Mouse (Mus musculus): ENCODE results near the gene Klhl26. TPM values are rescaled to one million over a fixed set of nuclear protein-coding genes. Genes with fewer than 3 reads are reported as not detected.

Gene Klhl26
- polyA plus RNA-seq, 1 experiment from 2014 or later: 28.2 TPM

DNA sequence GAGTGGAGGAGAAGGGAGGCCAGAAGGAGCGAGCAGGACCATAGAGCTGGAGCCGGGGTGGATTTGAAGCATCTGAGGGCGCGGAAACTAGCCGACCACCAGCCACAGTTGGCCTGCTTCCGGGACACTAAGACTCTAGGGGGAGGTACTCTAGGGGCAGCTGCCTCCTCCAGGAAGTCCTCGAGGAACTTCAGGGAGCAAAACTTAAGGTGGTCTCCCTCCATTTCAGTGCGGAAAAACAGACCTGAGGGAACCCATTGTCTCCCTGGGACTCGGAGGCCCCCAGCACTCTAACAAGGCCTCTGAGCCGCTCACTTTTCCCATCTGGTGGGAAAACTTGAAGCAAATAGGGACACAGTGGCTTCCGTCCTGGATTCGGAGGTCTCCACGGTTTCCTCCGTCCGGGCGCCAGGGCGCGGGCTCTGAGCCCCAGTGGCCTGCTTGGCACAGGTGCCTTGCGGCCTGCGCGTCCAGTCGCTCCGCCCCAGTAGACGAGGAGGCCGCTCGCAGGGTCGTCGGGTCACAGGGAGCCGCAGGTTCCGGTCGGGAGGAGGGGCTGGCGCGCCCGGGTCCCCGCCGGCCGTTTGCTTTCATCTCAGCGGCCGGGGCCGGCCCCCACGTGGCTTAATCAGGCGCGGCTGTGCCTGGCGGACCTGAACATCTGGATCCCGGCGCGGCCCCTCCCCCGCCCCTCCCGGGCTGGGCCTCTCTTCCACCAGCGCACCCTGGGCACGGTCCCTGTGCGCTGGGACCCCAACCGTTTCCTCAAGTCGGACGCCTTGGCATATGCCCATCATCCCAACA is 11.4 kb upstream of the Klhl26 start:
- peak overlapping the region; percentile 55; the same call in 1 of the 2 replicates for H3K27ac ChIP-seq
- 3% methylated on average over 52 of the region's 55 CpGs for WGBS
- peak overlapping the region; percentile 74 for H3K4me2 ChIP-seq
- peaks cover 65% of the 10 kb centered on the region for H3K4me1 ChIP-seq
- H3K27me3 ChIP-seq: peaks cover 79% of the 10 kb centered on the region
- peak overlapping the region; percentile 64 for H3K9ac ChIP-seq
- peak overlapping the region; percentile 37 for H3K4me3 ChIP-seq
- no peaks in the 10 kb centered on the region for H3K9me3 ChIP-seq
- ATAC-seq (ENCODE audit: insufficient number of reproducible peaks, insufficient read depth, low FRiP score, low TSS enrichment, low read depth): 0 out of 2 replicates have a peak, but pooled peaks have one; percentile 18
- no peaks in the 10 kb centered on the region for H3K36me3 ChIP-seq

DNA sequence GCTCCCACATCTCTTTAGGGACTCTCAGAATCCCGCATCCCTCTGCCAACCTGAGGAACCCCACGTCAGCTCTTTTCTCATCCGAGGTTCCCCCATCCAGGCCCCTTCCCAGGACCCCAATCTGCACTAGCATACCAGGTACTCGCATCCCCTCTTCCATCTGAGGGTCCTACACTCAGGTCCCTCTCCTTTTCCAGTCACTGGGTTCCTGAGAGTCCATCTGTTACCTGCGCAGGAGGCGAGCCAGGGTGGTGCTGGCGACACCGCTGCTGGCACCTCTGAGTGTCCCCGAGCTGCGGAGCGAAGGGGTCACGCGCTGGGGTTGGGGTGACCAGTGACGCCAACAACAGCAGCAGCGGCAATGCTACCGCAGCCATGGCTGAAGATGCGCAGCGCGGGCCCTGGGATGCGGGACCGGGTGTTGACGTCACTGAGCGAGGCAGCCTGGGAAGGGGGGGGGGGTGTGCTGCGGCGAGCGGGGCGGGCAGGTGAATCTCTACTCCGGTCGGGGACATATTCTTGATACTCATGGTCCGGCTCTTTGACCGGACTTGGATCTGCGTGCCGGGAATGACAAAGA is 10.3 kb upstream of the Klhl26 start, which contains the start of gene Tmem59l:
Tmem59l (minus strand) TSS at position 418 of the 580 bp plus-strand sequence.
- Histone ChIP-seq H3K9ac (peak within 1 kb of the TSS; percentile 67), H3K4me2 (peak within 1 kb of the TSS; percentile 74), H3K4me3 (peak within 1 kb of the TSS; percentile 44), H3K4me1 (peaks cover 57% of the 10 kb centered on the region), H3K36me3 (no peaks in the 10 kb centered on the region), H3K27ac (peak within 1 kb of the TSS; percentile 55; the same call in 1 of the 2 replicates), H3K27me3 (peaks cover 67% of the 10 kb centered on the region), H3K9me3 (no peaks in the 10 kb centered on the region)
- no peak for ATAC-seq (ENCODE audit: insufficient number of reproducible peaks, insufficient read depth, low FRiP score, low TSS enrichment, low read depth)
- 4% methylated on average over 33 of the region's 33 CpGs for WGBS

DNA sequence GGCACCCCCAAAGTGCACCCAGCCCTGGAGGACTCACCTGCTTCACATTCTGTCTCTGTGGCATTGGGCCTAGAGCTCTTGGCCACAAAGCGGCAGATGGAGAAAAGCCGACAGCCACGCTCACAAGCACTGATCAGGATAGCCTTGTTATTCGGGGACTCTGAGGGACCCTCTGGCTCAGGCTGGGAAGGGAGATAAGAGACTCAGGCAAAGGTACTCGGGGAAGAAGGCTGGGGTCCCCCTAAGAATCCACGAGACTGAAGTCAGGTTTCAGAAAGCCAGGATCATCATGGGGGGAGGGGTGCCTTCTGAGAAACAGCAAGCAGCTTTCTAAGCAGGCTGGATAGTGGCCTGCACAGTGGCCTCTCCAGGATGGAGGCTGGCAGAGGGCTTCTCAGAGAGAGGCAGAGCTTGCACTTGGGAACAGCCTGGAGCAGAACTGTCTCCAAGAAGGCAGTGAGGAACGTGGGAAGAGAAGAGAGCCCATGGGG is 9.5 kb upstream of the Klhl26 start:
- H3K4me2 ChIP-seq: peak overlapping the region; percentile 74; the same call in 1 of the 2 replicates
- peak overlapping the region; percentile 67; the same call in 1 of the 2 replicates for H3K9ac ChIP-seq
- peak overlapping the region; percentile 44; the same call in 1 of the 2 replicates for H3K4me3 ChIP-seq
- no peaks in the 10 kb centered on the region for H3K36me3 ChIP-seq
- peaks cover 59% of the 10 kb centered on the region for H3K27me3 ChIP-seq
- ATAC-seq (ENCODE audit: insufficient number of reproducible peaks, insufficient read depth, low FRiP score, low TSS enrichment, low read depth): no peak
- H3K27ac ChIP-seq: no peak overlapping the region
- WGBS: 50% methylated on average over 7 of the region's 7 CpGs
- H3K9me3 ChIP-seq: no peaks in the 10 kb centered on the region
- H3K4me1 ChIP-seq: peaks cover 49% of the 10 kb centered on the region

DNA sequence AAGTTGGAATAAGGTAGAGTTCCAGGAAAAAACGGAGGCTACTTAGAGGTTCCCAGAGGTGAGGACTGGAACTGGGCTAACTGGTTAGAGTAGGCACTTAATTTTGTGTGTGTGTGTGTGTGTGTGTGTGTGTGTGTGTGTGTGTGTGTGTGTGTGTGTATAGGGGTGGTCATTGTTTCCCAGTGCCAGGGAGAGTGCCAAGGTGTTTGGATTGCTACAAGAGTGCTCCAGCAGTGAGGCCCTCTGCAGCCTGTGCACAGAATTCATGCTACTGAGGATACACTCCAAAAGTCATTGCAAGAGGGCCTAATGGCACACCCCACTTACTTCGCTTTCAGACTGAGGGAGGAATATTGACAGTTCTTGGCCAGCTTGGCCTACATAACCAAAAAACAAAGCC is 6.2 kb upstream of the Klhl26 start:
- H3K4me3 ChIP-seq: no peak overlapping the region
- H3K27ac ChIP-seq: no peak overlapping the region
- no peaks in the 10 kb centered on the region for H3K9me3 ChIP-seq
- peaks cover 16% of the 10 kb centered on the region for H3K4me1 ChIP-seq
- H3K9ac ChIP-seq: no peak overlapping the region
- no peak for ATAC-seq (ENCODE audit: insufficient number of reproducible peaks, insufficient read depth, low FRiP score, low TSS enrichment, low read depth)
- peaks cover 27% of the 10 kb centered on the region for H3K27me3 ChIP-seq
- 62% methylated on average over 2 of the region's 2 CpGs for WGBS
- no peaks in the 10 kb centered on the region for H3K36me3 ChIP-seq
- H3K4me2 ChIP-seq: no peak overlapping the region

DNA sequence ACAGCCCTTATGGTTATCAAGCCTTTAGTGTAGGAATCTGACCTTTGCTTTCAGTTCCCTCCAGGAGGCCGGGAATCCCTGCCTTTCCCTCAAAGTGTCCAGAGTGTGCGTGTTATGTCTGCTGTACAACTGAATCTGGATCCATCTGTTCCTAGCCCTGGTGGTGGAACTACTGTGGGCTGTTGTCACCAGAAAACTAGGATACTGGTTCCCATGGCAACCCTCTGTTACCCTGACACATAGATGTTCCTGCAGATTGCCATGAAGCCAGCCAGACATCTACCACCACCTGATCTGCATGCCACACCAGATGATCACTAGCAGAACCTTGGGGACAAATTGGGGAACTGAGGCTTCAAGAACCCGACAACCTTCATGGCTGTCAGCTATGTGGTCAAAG is 5.1 kb upstream of the Klhl26 start:
- 80% methylated on average over 3 of the region's 3 CpGs for WGBS
- Histone ChIP-seq H3K9ac (no peak overlapping the region), H3K4me2 (no peak overlapping the region), H3K27me3 (peaks cover 20% of the 10 kb centered on the region), H3K36me3 (no peaks in the 10 kb centered on the region), H3K4me3 (no peak overlapping the region), H3K4me1 (peaks cover 9% of the 10 kb centered on the region), H3K9me3 (no peaks in the 10 kb centered on the region), H3K27ac (no peak overlapping the region)
- ATAC-seq (ENCODE audit: insufficient number of reproducible peaks, insufficient read depth, low FRiP score, low TSS enrichment, low read depth): no peak

DNA sequence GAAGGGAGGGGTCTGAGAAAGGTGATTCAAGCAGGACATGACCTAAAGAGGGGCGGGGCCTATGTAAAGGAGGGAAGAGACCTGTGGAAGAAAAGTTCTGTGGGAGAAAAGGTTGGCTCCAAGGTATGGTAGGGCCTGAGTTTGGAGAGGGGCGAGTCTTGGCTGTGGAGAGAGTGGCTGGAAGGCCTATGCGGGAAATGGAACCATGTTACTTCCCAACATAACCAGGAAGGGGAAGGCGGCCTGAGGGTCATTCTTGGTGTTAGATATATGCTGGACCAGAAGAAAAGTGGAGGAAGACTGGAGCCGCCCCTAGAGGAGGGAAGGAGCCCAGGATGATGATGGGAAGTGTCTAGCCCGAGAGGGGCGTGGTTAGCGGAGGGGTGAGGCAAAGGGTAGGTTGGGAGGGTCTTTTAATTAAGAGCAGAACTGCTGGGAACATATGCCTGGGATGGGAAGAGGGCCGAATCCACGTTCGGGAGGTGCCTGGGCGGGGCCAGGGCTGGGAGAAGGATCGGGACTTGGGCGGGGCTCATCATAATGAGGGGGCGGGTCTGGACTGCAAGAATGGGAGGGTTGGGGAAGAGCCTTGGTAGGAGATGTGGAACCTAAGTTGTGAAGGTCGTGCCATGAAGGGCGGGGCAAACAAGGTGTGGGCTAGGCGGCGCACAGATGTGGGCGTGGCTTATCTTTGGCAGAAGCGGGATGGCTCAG is 658 bp upstream of the Klhl26 start:
- no peaks in the 10 kb centered on the region for H3K9me3 ChIP-seq
- 4% methylated on average over 21 of the region's 21 CpGs for WGBS
- peak overlapping the region; percentile 55 for H3K27ac ChIP-seq
- H3K4me3 ChIP-seq: peak overlapping the region; percentile 91
- 0 out of 2 replicates have a peak overlapping the region, but pooled peaks have one; percentile 95 for H3K9ac ChIP-seq
- peak overlapping the region; percentile 88 for H3K4me2 ChIP-seq
- peaks cover 15% of the 10 kb centered on the region for H3K4me1 ChIP-seq
- H3K27me3 ChIP-seq: no peaks in the 10 kb centered on the region
- peak; percentile 26 for ATAC-seq (ENCODE audit: insufficient number of reproducible peaks, insufficient read depth, low FRiP score, low TSS enrichment, low read depth)
- H3K36me3 ChIP-seq: no peaks in the 10 kb centered on the region

GRCm38 (mm10) chr8:70471856-70472255 is 4.9 kb downstream of the Klhl26 start:
- Histone ChIP-seq H3K9ac (no peak overlapping the region), H3K27ac (no peak overlapping the region), H3K9me3 (no peaks in the 10 kb centered on the region), H3K4me3 (no peak overlapping the region), H3K4me1 (peaks cover 33% of the 10 kb centered on the region), H3K36me3 (peaks cover 7% of the 10 kb centered on the region; the same call in 1 of the 2 replicates), H3K27me3 (no peaks in the 10 kb centered on the region), H3K4me2 (no peak overlapping the region)
- no peak for ATAC-seq (ENCODE audit: insufficient number of reproducible peaks, insufficient read depth, low FRiP score, low TSS enrichment, low read depth)
- WGBS: 94% methylated on average over 7 of the region's 7 CpGs

DNA sequence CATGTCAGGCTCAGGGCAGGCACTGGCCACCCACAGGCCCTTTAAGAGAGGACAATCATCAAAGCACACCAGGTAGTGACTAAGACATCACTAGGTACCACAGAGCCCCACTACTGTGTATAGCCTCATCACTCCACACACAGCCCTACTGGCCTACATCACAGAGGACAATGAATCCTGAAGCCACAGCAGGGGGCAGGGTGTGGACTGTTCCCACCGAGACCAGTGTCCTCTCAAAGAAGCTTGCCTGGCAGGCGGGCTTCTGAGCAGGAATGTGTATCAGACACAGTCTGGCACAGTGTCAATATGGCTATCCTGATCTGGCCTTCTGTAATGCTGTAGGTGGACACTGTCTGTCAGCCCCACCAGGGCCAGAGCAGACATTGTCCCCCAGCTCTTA is 6.8 kb downstream of the Klhl26 start:
- Histone ChIP-seq H3K4me1 (peaks cover 22% of the 10 kb centered on the region), H3K27me3 (no peaks in the 10 kb centered on the region), H3K4me2 (no peak overlapping the region), H3K27ac (no peak overlapping the region), H3K9me3 (no peaks in the 10 kb centered on the region), H3K9ac (no peak overlapping the region), H3K4me3 (no peak overlapping the region), H3K36me3 (peaks cover 21% of the 10 kb centered on the region)
- ATAC-seq (ENCODE audit: insufficient number of reproducible peaks, insufficient read depth, low FRiP score, low TSS enrichment, low read depth): no peak
- WGBS: 80% methylated on average over 2 of the region's 2 CpGs

- H3K27me3 ChIP-seq: no peaks in the 10 kb centered on the region
- H3K9me3 ChIP-seq: no peaks in the 10 kb centered on the region
- peaks cover 21% of the 10 kb centered on the region for H3K4me1 ChIP-seq
- H3K4me3 ChIP-seq: no peak overlapping the region
- no peak overlapping the region for H3K4me2 ChIP-seq
- 0 out of 2 replicates have a peak overlapping the region, but pooled peaks have one; percentile 44 for H3K9ac ChIP-seq
- 56% methylated on average over 10 of the region's 10 CpGs for WGBS
- H3K36me3 ChIP-seq: peaks cover 23% of the 10 kb centered on the region
- H3K27ac ChIP-seq: no peak overlapping the region
- no peak for ATAC-seq (ENCODE audit: insufficient number of reproducible peaks, insufficient read depth, low FRiP score, low TSS enrichment, low read depth)
These were observed 7.4 kb downstream of the Klhl26 start for GRCm38 (mm10) chr8:70469295-70469916.

GRCm38 (mm10) chr8:70468733-70469132 is 8.0 kb downstream of the Klhl26 start:
- WGBS: 87% methylated on average over 4 of the region's 4 CpGs
- H3K9ac ChIP-seq: 0 out of 2 replicates have a peak overlapping the region, but pooled peaks have one; percentile 44
- no peaks in the 10 kb centered on the region for H3K27me3 ChIP-seq
- no peaks in the 10 kb centered on the region for H3K9me3 ChIP-seq
- H3K4me2 ChIP-seq: no peak overlapping the region
- no peak overlapping the region for H3K4me3 ChIP-seq
- ATAC-seq (ENCODE audit: insufficient number of reproducible peaks, insufficient read depth, low FRiP score, low TSS enrichment, low read depth): no peak
- peaks cover 25% of the 10 kb centered on the region for H3K36me3 ChIP-seq
- H3K4me1 ChIP-seq: peaks cover 21% of the 10 kb centered on the region
- H3K27ac ChIP-seq: no peak overlapping the region

GRCm38 (mm10) chr8:70467907-70468306 is 8.9 kb downstream of the Klhl26 start:
- H3K4me2 ChIP-seq: no peak overlapping the region
- no peak overlapping the region for H3K4me3 ChIP-seq
- peaks cover 21% of the 10 kb centered on the region for H3K4me1 ChIP-seq
- H3K9ac ChIP-seq: peak overlapping the region; percentile 36; the same call in 1 of the 2 replicates
- no peaks in the 10 kb centered on the region for H3K27me3 ChIP-seq
- whole genome bisulfite sequencing: 64% methylated on average over 1 of the region's 1 CpGs
- no peak for ATAC-seq (ENCODE audit: insufficient number of reproducible peaks, insufficient read depth, low FRiP score, low TSS enrichment, low read depth)
- H3K36me3 ChIP-seq: peaks cover 29% of the 10 kb centered on the region
- no peak overlapping the region for H3K27ac ChIP-seq
- no peaks in the 10 kb centered on the region for H3K9me3 ChIP-seq
